Mouse (Mus musculus) CH12.LX (cell line): ENCODE measurements around the gene Rpl39l.

ENCODE experiments used
- HCFC1 ChIP-seq: IDR thresholded peaks from 2 replicates; pipeline ENCODE4 v1.6.1; 2012; ENCODE audit warnings: low read depth, mild to moderate bottlenecking, inconsistent platforms, low read length, improper control_type of control experiment
- MAFK ChIP-seq: IDR thresholded peaks from 2 replicates; pipeline ENCODE4 v1.6.1; 2011; ENCODE audit warnings: low read length, improper control_type of control experiment; ENCODE audit not compliant: insufficient replicate concordance
- POLR2A ChIP-seq: IDR thresholded peaks from 2 replicates; pipeline ENCODE4 v1.6.1; 2011; ENCODE audit warnings: low read depth, mild to moderate bottlenecking, improper control_type of control experiment, low read length
- RAD21 ChIP-seq: IDR thresholded peaks from 2 replicates; pipeline ENCODE4 v1.6.1; 2011; ENCODE audit warnings: low read depth, mild to moderate bottlenecking, low read length, improper control_type of control experiment, moderate library complexity
- RCOR1 ChIP-seq: conservative IDR thresholded peaks from 2 replicates; pipeline ENCODE4 v1.6.1; 2012; ENCODE audit warnings: low read depth, mild to moderate bottlenecking, inconsistent platforms, low read length, improper control_type of control experiment
- USF1 ChIP-seq: IDR thresholded peaks from 2 replicates; pipeline ENCODE4 v1.6.1; 2014; ENCODE audit warnings: low read depth, mild to moderate bottlenecking, inconsistent platforms, low read length, improper control_type of control experiment
- USF2 ChIP-seq: conservative IDR thresholded peaks from 2 replicates; pipeline ENCODE4 v1.6.1; 2011; ENCODE audit warnings: low read depth, low read length, improper control_type of control experiment

DNA sequence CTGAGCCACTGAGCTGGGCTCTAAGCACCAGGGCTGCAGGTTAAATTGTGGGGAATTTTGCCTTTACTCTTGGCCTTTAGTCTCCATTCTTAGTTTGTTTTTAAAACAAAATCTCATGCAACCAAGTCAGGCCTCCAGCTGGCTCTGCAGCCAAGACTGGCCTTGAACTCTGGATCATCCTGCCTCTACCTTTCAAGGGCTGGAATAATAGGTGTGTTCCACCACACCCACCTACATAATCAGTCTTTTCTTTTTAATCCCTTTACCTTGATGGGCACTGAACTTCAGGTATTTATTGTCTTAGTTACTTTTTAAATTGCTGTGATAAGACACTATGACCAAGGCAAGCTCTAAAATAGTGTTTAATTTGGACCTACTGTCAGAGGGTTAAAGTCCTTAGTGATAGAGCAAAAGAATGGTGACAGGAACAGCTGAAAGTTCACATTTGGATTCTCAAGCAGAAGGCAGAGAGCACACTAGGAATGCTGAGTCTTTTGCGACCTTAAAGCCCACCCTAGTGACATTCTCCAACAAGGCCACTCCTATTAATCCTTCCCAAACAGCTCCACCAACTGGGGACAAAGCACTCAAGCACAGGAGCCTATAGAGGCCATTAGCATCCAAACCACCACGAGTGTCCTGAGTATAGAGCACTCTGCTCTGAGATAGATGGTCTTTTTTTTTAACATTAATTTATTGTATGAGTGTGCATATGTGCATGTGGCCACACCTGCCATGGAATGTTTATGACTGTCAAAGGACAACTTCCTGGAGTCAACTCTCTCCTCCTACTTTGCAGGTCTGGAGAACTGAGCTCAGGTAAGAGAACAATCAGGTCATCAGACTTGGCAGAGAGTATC lies 40.7 kb upstream of the Rpl39l start:
- TF ChIP-seq MAFK (no peak), RAD21 (no peak), POLR2A (no peak), HCFC1 (no peak), RCOR1 (no peak), USF2 (no peak), USF1 (no peak)
